Mouse (Mus musculus) left cerebral cortex, adult 11 months (tissue): Measurements from ENCODE around the gene Lasp1.

Source experiments
- DNase-seq: peaks from one replicate; pipeline ENCODE4 v3.0.0; 2022; ENCODE audit warnings: low spot score

The Lasp1 gene

GRCm38 (mm10) chr11:97796910-97797309 lies 1.9 kb upstream of the Lasp1 start:
- DNase-seq = no peak

DNA sequence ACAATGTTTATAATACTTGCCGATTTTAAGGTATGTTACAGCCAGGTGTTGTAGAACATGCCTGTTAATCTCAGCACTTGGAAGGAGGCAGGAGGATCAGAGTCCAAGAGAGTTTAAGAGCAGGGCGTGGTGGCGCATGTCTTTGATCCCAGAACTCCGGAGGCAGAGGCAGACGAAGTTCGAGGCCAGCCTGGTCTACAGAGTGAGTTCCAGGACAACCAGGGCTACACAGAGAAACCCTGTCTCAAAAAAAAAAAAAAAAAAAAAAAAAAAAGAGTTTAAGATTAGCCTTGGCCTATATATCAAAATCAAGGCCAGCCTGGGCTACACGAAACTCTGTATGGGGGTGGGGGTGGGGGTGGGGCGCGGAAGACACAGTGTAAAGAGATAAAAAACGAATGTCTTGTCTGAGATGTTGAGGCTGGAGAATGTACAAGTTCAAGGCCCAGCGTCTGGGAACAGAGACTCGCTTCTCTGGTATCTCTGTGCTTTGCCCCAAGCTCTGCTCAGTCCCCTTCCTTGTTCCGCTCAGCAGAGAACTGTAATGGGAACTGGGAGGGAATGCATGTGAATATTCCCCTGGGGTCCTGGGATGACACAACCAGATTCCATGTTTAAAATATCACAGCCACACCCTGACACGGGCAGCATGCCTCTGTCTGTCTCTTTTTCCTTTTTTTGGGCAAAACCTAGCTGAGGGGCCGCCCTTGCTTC lies 1.3 kb upstream of the Lasp1 start:
- DNase-seq = no peak

- no peak for DNase-seq
Measured at GRCm38 (mm10) chr11:97798083-97798435, 741 bp upstream of the Lasp1 start.

DNA sequence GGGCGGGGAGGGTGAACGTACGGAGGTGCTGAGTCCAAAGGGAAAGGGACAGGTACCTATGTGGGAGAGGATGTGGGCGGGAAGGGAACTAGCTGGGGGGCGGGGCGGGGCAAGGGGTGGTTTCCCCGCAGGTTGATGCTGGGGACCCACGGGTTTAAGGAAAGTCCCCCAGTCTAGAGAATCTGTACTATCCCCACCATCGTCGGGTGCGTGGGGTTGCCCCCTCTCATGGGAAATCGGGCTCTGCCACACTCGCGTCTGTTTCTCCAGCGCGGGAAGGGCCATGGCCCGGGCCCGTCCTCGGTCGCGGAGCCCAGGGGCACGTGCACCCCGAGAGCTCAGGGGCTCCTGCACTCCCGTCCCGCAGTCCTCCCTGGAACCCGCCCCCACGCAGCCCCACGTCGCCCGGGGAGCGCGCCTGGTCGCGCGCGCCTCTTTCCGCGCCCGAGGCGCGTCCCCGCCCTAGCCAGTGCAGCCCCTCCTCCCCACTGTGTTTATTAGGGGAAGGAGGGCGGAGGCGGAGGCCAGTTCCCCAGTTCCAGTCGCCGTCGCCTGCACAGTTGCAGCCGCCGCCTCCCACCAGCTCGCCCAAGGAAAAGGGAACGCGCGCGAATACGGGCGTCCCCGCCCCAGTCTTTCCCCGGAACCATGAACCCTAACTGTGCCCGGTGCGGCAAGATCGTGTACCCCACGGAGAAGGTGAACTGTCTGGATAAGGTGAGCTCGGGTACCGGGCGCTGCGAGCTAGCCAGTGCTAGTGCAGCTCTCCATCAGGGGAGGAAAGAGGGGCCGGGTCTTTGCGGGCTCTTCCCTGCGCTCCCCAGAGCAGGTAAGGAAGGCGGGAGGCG lies 570 bp downstream of the Lasp1 start:
- peak; percentile 80 for DNase-seq

GRCm38 (mm10) chr11:97799994-97800690 lies 1.3 kb downstream of the Lasp1 start:
- DNase-seq = no peak

DNA sequence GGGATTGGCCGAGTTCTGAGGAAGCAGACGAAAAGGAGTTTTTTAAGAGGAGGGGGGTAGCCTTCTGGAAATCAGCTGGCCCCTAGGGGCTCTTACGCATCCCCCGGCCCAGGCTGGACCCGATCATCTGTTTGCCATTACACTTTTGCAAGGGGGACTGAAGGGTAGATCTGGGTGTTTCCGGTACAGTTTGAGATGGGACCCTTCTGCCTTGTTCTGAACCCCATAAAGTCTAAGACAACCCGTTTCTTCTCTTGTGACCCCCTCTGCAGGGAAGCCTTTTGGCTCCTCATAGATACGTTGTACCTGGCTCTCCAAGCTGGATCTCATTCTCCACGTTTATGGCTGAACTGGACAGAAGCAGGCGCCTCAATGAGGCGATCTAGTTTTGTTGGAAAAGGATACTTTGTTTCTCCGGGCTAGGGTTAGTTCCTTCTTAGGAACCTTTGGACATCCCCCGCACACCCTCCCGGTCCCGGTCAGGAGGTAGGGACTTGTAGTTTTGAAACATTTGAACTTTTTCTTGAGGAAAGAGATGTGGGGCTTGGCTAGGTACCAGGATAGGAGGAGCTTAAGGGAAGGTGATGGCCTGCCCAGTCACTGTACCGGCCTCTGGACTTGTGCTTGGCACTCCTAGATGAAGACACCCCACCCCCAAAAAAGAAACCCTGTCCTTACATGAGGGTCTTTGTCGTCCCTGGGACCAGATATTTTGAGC lies 2.0 kb downstream of the Lasp1 start:
- DNase-seq = no peak

DNA sequence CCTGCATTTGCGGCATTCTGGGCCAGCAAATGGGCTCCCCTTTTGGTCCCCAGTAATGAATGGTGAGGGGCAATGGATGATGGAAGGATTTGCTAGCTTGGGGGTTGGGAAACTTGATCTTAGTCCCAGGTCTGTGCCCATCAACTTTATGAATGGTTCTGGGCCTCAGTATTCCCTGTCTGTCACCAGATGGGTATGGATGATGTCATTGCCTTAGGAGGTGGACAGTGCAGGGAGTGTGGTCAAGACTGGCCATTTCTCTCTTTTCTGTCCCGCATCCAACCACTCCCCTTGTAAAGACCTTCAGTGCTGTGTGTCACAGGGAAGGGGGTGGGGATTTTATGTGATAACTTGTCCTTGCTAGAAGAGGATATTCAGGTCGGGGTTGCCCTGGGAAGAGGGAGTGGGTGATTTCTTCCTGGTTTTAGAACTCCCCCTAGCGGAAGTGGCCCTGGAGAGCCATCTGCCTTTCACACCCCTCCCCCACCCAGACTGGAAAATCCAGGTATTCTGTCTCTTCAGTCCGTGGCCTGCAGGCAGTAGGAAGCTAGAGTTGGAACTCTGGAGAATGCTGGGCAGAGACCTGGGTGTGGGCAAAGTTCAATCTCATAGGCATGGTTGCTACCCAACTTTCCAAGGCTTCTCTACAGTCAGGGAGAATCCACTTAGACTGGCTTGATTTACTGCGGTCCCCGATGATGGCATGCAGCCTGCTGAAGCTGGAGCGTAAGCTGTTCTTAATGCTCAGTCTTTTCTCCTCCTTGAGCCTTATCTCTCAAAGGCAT lies 2.8 kb downstream of the Lasp1 start:
- DNase-seq = no peak

DNA sequence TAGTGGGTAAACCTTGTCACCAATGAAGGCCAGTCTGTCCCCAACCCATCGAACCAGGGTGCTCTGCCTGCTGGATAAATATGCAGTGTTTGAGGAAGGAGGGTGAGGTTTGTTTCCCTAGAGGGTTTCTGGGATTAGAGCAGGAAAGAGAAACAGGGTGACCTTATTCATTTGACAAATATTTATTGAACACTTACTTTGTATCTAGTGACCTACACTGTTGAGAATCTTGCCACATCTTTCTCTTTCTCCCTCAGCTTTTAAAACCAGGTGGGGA lies 3.3 kb downstream of the Lasp1 start:
- DNase-seq = no peak

DNA sequence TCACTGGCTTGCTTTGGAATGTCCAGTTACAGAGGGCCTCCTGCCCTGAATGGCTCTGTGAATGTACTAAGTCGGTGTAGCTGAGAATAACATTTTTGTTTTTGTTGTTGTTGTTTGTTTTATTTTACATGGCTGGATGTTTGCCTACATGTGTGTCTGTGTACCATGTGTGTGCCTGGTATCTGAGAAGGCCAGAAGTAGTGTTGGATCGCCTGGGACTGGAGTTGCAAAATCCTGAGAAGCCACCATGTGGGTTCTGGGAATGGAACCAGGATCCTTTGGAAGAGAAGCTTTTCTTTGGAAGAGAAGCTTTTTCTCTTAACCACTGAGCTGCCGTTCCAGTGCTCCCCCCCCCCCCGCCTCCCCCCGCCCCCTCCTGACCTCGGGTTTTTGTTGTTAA lies 3.7 kb downstream of the Lasp1 start:
- no peak for DNase-seq

DNA sequence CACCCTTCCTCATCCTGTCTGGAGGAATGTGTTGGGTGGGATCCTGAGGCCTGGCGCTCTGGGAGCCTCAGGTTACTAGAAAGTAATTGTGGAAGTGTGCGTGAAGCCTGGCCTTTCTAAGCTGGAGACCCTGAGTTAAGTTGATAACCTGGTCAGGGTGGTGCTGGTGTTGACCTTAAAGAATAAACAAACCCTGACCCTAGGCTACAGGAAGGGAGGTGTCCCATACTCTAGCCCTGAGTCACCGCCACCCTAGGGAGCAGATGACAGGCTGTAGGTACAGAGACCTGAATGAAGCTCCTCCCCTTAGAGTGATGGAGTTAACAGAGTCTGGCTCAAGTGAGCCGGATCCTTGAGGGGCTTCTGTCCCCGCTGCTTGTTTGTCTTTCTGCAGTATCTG lies 5.0 kb downstream of the Lasp1 start:
- no peak for DNase-seq

GRCm38 (mm10) chr11:97804841-97805661 lies 6.3 kb downstream of the Lasp1 start:
- no peak for DNase-seq

DNA sequence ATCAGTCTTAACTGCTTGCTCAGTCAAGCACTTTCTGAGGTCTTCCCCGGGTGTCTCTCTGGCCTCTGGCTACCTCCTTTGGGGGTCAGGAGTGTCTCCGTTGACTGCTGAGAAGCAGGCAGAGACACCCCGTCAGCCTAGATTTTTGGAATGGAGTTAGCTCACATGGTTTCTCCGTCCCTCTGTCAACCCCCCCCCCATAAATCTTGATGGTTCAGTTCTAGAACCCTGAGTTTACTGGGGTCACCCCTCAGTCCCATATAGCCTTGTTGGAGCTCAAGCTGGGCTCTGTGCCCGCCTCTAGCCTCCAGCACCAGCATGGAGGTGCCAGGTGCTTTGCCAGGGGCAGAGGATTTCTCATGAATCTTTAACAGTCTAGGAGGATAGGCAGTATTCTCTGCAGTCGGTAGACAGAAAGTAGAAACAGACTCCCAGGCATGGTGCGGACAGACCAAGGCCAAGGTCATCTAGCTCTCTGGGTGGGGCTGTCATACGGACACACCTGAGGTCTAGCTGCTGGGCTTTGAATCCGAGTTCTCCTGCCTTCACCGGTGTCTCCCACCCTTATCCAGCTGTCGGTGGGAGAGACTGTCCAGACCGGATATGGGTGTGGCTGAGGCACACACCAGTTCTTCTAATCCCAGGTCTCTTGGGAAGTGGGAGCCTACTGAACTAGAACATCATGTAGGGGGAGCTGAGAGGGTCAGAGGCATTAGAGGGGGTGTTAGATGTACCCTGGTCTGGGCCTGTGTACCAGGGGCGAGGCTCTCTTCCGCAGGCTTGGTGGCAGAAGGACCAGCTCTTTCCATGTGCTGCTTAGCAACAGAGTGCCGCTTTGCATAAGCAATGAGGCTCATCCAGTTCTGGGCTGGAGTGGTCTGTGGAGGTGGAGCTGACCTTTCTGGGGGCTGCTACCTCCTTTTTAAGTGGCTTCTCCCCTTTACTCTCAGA lies 7.1 kb downstream of the Lasp1 start:
- DNase-seq = no peak

DNA sequence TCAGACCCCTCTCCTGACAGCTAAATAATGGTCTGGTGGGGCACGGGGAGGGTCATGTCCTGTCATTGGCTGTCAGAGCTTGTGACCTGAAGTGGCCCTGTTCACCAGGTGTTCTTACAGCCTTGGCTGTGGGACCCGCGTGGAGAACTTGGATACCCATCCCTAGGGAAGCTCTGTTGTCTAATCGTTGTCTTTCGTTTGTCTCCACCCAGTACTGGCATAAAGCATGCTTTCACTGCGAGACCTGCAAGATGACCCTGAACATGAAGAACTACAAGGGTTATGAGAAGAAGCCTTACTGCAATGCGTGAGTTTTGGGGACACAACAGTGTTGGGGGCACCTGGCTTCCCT lies 7.8 kb downstream of the Lasp1 start:
- no peak for DNase-seq

GRCm38 (mm10) chr11:97807626-97808025 lies 8.8 kb downstream of the Lasp1 start:
- DNase-seq = no peak

DNA sequence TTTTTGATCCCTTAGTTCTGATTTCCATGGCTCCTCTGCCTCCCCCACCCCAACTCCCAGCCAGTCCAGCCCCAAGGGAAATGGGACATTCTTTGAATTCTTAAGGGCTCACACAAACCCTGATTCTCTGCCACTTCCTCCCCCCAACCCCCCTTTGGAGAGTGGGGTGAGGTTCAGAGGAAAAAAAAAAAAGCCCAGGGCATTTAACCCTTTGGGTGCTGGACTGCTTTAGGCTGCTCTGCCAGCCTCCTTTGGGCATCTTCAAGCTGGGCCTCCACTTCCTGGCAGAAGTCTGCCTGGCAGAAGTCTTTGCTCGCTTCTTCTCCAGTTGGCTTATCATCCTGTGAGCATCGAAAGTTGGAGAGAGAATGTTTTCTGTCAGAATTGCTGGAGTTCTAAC lies 9.3 kb downstream of the Lasp1 start:
- DNase-seq = no peak

GRCm38 (mm10) chr11:97808621-97809234 lies 9.9 kb downstream of the Lasp1 start:
- no peak for DNase-seq

DNA sequence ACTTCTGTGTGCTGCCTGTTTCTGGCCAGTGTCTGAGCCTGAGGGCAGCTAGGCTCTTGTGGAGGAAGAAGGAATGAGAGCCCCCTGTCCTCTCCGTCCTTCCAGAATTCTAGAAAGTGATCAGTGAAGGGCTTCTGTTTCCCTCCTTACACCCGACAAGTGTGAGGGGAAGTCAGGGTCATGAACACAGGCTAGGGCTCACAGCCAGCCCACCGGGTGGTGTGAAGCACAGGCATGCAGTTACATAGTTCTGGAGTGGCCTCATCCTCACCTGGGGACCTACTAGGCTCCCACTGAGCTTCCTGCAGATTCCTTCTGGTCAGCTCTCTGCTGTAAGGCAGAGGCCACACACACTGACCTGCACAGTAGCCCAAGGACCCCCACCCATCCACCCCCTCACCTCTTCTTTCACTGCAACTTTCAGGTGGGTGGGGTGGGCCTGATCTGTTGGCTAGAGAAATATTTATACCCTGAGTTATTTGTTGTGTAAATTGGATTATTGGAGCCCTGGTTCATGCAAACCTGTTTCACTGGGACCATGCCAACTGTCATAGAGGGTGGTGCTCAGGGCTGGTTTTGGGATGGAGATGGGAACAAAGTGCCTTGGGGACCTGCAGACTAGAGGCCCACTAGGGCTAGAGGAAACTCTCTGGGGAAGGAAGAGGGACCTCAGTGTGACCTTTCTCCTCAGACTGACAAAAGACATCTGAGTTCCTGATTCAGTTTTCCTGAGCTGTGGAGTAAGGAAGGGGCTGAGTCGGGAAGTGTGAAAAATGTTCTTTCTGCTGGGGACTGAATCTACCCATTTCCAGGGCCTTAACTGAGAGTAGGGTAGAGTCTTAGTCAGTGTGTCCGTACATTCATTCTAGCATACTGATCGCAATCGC lies 10.7 kb downstream of the Lasp1 start:
- DNase-seq = no peak

- no peak for DNase-seq
Measured at GRCm38 (mm10) chr11:97810356-97810755, 11.6 kb downstream of the Lasp1 start.
